Mouse (Mus musculus): ENCODE measurements around the gene Grin2a. TPM values are rescaled to one million over a fixed set of nuclear protein-coding genes. Genes with fewer than 3 reads are reported as not detected.
A peak's percentile ranks its signal among the peaks of the same experiment; 100 is the strongest.

The Grin2a gene
- total and polyA plus RNA-seq, 2 experiments from 2014 or later, result 6.1 to 10.5 TPM

GRCm38 (mm10) chr16:9664060-9664459 lies 331.3 kb downstream of the Grin2a start:
- DNase-seq (ENCODE audit: low spot score) (no peak), ATAC-seq (ENCODE audit: low FRiP score) (no peak)
- WGBS, result 76% methylated on average over 3 of the region's 3 CpGs
- Histone ChIP-seq H3K9ac (replicated peaks; ENCODE audit: low read length, poor library complexity, severe bottlenecking) (no peak overlapping the region), H3K4me1 (ENCODE audit: insufficient read depth, low read length) (0 out of 2 replicates have a peak, but pooled peaks cover 2% of the 10 kb centered on the region), H3K4me3 (ENCODE audit: low read depth, low read length) (no peak overlapping the region), H3K4me2 (ENCODE audit: low read depth, low read length, poor library complexity, severe bottlenecking) (no peak overlapping the region), H3K27me3 (ENCODE audit: insufficient read depth, low read length) (no peaks in the 10 kb centered on the region), H3K9me3 (ENCODE audit: low read length) (no peaks in the 10 kb centered on the region), H3K27ac (ENCODE audit: low read depth, low read length) (no peak overlapping the region), H3K36me3 (ENCODE audit: insufficient read depth, low read length) (no peaks in the 10 kb centered on the region)
- no peak for TF ChIP-seq CTCF (IDR thresholded peaks at IDR 0.05)

DNA sequence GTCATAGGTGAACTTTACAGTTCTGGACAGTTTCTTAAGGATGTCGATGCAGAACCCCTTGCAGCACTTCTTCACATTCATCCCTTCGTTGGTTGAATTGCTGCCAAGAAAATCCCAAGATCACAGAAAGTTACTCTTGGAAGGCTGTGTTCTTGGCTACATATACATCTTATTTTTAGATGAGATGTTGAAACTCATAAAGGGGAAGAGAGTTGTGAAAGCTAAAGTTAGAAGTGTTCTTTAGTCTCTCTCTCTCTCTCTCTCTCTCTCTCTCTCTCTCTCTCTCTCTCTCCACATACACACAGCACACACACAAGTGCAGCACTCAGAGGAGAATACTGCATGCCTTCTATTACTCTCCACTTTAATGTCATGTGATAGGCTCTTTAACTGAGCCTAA lies 331.9 kb downstream of the Grin2a start:
- Histone ChIP-seq H3K9ac (replicated peaks; ENCODE audit: low read length, poor library complexity, severe bottlenecking) (no peak overlapping the region), H3K4me3 (ENCODE audit: low read depth, low read length) (no peak overlapping the region), H3K27me3 (ENCODE audit: insufficient read depth, low read length) (no peaks in the 10 kb centered on the region), H3K9me3 (ENCODE audit: low read length) (no peaks in the 10 kb centered on the region), H3K4me2 (ENCODE audit: low read depth, low read length, poor library complexity, severe bottlenecking) (no peak overlapping the region), H3K36me3 (ENCODE audit: insufficient read depth, low read length) (no peaks in the 10 kb centered on the region), H3K27ac (ENCODE audit: low read depth, low read length) (no peak overlapping the region), H3K4me1 (ENCODE audit: insufficient read depth, low read length) (0 out of 2 replicates have a peak, but pooled peaks cover 2% of the 10 kb centered on the region)
- TF ChIP-seq CTCF (IDR thresholded peaks at IDR 0.05), result no peak
- no peak for DNase-seq (ENCODE audit: low spot score)
- no peak for ATAC-seq (ENCODE audit: low FRiP score)
- 96% methylated on average over 2 of the region's 2 CpGs for WGBS

DNA sequence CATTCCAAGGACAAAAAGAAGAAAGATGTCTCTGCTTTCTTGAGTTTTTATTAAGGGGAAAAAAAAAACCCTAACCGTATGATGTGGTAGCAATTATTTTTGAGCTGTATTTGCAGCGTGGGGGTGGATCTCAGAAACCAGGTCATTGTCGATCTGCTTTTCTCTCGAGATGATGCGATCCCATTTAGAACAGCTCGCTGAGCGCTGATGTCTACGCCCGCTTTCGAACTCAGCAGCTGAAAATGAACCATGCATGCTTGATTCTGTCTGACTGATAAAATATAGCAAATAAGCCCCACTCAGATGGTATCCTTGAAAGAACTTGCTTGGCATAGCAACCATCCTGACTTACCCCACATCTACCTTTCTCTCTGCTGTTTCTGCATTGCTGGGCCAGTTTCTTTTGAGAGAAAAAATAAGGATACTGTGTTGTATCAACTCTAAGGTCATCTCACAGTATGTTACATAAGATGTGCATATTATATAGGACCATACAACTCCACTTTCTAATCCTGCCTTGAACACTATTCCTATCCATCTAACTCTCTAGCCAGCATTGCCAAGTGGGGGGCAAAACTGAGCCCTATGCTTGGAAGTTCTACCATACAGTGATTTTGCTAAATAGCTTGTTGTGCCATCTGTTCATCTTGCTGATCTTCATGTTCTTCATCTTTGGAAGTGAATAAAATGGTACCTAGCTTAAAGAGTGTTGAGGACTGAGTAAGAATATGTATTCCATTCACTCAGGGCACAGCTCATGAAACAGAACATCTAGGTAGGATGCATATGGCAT lies 369.5 kb downstream of the Grin2a start:
- no peak overlapping the region for H3K4me2 ChIP-seq (ENCODE audit: low read depth, low read length, poor library complexity, severe bottlenecking)
- ATAC-seq (ENCODE audit: low FRiP score) (no peak), DNase-seq (ENCODE audit: low spot score) (no peak)
- H3K9ac ChIP-seq (replicated peaks; ENCODE audit: low read length, poor library complexity, severe bottlenecking), result no peak overlapping the region
- no peak overlapping the region for H3K4me3 ChIP-seq (ENCODE audit: low read depth, low read length)
- H3K27ac ChIP-seq (ENCODE audit: low read depth, low read length), result no peak overlapping the region
- no peaks in the 10 kb centered on the region for H3K27me3 ChIP-seq (ENCODE audit: insufficient read depth, low read length)
- no peaks in the 10 kb centered on the region for H3K4me1 ChIP-seq (ENCODE audit: insufficient read depth, low read length)
- no peak for TF ChIP-seq CTCF (IDR thresholded peaks at IDR 0.05)
- 86% methylated on average over 10 of the region's 10 CpGs for WGBS
- no peaks in the 10 kb centered on the region for H3K36me3 ChIP-seq (ENCODE audit: insufficient read depth, low read length)
- H3K9me3 ChIP-seq (ENCODE audit: low read length), result no peaks in the 10 kb centered on the region

GRCm38 (mm10) chr16:9624346-9624745 lies 371.0 kb downstream of the Grin2a start:
- no peak overlapping the region for H3K4me2 ChIP-seq (ENCODE audit: low read depth, low read length, poor library complexity, severe bottlenecking)
- no peak overlapping the region for H3K9ac ChIP-seq (replicated peaks; ENCODE audit: low read length, poor library complexity, severe bottlenecking)
- H3K4me1 ChIP-seq (ENCODE audit: insufficient read depth, low read length), result no peaks in the 10 kb centered on the region
- ATAC-seq (ENCODE audit: low FRiP score) (no peak), DNase-seq (ENCODE audit: low spot score) (no peak)
- no peak overlapping the region for H3K27ac ChIP-seq (ENCODE audit: low read depth, low read length)
- H3K9me3 ChIP-seq (ENCODE audit: low read length), result no peaks in the 10 kb centered on the region
- WGBS, result 93% methylated on average over 2 of the region's 2 CpGs
- no peaks in the 10 kb centered on the region for H3K27me3 ChIP-seq (ENCODE audit: insufficient read depth, low read length)
- no peak overlapping the region for H3K4me3 ChIP-seq (ENCODE audit: low read depth, low read length)
- TF ChIP-seq CTCF (IDR thresholded peaks at IDR 0.05), result no peak
- H3K36me3 ChIP-seq (ENCODE audit: insufficient read depth, low read length), result no peaks in the 10 kb centered on the region

GRCm38 (mm10) chr16:9618206-9618605 lies 377.2 kb downstream of the Grin2a start:
- no peak overlapping the region for H3K4me2 ChIP-seq (ENCODE audit: low read depth, low read length, poor library complexity, severe bottlenecking)

GRCm38 (mm10) chr16:9617215-9617614 lies 378.1 kb downstream of the Grin2a start:
- TF ChIP-seq CTCF (IDR thresholded peaks at IDR 0.05), result no peak
- ATAC-seq (ENCODE audit: low FRiP score) (no peak), DNase-seq (ENCODE audit: low spot score) (no peak)
- H3K4me1 ChIP-seq (ENCODE audit: insufficient read depth, low read length), result no peaks in the 10 kb centered on the region
- H3K27me3 ChIP-seq (ENCODE audit: insufficient read depth, low read length), result no peaks in the 10 kb centered on the region
- H3K9me3 ChIP-seq (ENCODE audit: low read length), result no peaks in the 10 kb centered on the region
- H3K4me3 ChIP-seq (ENCODE audit: low read depth, low read length), result no peak overlapping the region
- no peak overlapping the region for H3K9ac ChIP-seq (replicated peaks; ENCODE audit: low read length, poor library complexity, severe bottlenecking)
- H3K4me2 ChIP-seq (ENCODE audit: low read depth, low read length, poor library complexity, severe bottlenecking), result no peak overlapping the region
- no peak overlapping the region for H3K27ac ChIP-seq (ENCODE audit: low read depth, low read length)
- WGBS, result 92% methylated on average over 2 of the region's 2 CpGs
- no peaks in the 10 kb centered on the region for H3K36me3 ChIP-seq (ENCODE audit: insufficient read depth, low read length)

More at GRCm38 (mm10) chr16:9618206-9618605, 377.2 kb downstream of the Grin2a start:
- no peak for TF ChIP-seq CTCF (IDR thresholded peaks at IDR 0.05)
- Histone ChIP-seq H3K27me3 (ENCODE audit: insufficient read depth, low read length) (no peaks in the 10 kb centered on the region), H3K27ac (ENCODE audit: low read depth, low read length) (no peak overlapping the region), H3K9ac (replicated peaks; ENCODE audit: low read length, poor library complexity, severe bottlenecking) (no peak overlapping the region), H3K9me3 (ENCODE audit: low read length) (no peaks in the 10 kb centered on the region), H3K4me1 (ENCODE audit: insufficient read depth, low read length) (no peaks in the 10 kb centered on the region), H3K36me3 (ENCODE audit: insufficient read depth, low read length) (no peaks in the 10 kb centered on the region), H3K4me3 (ENCODE audit: low read depth, low read length) (no peak overlapping the region)
- ATAC-seq (ENCODE audit: low FRiP score) (no peak), DNase-seq (ENCODE audit: low spot score) (peak; percentile 58)
- WGBS, result 56% methylated on average over 2 of the region's 2 CpGs

Measured in midbrain, postnatal 0 days (tissue).